Mouse (Mus musculus) forebrain, embryonic 16.5 days (tissue): ENCODE measurements at regions not wholly inside any gene's neighbourhood (a gene's known extent, or its start where the extent isn't known, plus 50 kb on each side); places are given as distances from the start of the nearest gene placed in this dataset.

Experiments
- ATAC-seq: fragments of 200-750 bp; cut with Nextera tagmentation; 2 replicates; pipeline ENCODE4 v1.8.0; 2017; ENCODE audit warnings: mild to moderate bottlenecking, moderate library complexity
- H3K27ac ChIP-seq: fragments of 300-500 bp; sonication (generic); 2 replicates; pipeline ENCODE4 v1.5.1; 2014; ENCODE audit warnings: low read length, control low read depth
- H3K27me3 ChIP-seq: fragments of 300-500 bp; sonication (generic); replicated peaks from 2 replicates; pipeline ENCODE4 v1.6.1; 2014; ENCODE audit warnings: low read length; ENCODE audit not compliant: control insufficient read depth, insufficient read depth
- H3K36me3 ChIP-seq: fragments of 300-500 bp; sonication (generic); 2 replicates; pipeline ENCODE4 v1.6.1; 2014; ENCODE audit not compliant: control insufficient read depth, insufficient read depth
- H3K4me1 ChIP-seq: fragments of 300-500 bp; sonication (generic); replicated peaks from 2 replicates; pipeline ENCODE4 v1.6.1; 2014; ENCODE audit warnings: low read length; ENCODE audit not compliant: control insufficient read depth, insufficient read depth
- H3K4me2 ChIP-seq: fragments of 300-500 bp; sonication (generic); 2 replicates; pipeline ENCODE4 v1.6.1; 2014; ENCODE audit warnings: mild to moderate bottlenecking, low read length, control low read depth
- H3K4me3 ChIP-seq: fragments of 300-500 bp; sonication (generic); replicated peaks from 2 replicates; pipeline ENCODE4 v1.5.1; 2014; ENCODE audit warnings: mild to moderate bottlenecking, low read length, control low read depth
- H3K9ac ChIP-seq: fragments of 300-500 bp; sonication (generic); replicated peaks from 2 replicates; pipeline ENCODE4 v1.6.1; 2014; ENCODE audit warnings: low read depth, low read length, control low read depth
- H3K9me3 ChIP-seq: fragments of 300-500 bp; sonication (generic); 2 replicates; pipeline ENCODE4 v1.6.1; 2016; ENCODE audit warnings: low read length; ENCODE audit not compliant: control insufficient read depth
- WGBS: fragments of 180-500 bp; shearing (Covaris S2); extraction: QIAGEN DNeasy Blood & Tissue Kit; methylation state at CpG from one replicate; pipeline ENCODE4 v1.1.7; 2014; 5-methylcytosine and 5-hydroxymethylcytosine counted together

- 42% methylated on average over 2 of the region's 2 CpGs for WGBS
- ATAC-seq: no peak
- no peaks in the 10 kb centered on the region for H3K9me3 ChIP-seq
Observed at GRCm38 (mm10) chr14:108199133-108199532, 714.8 kb downstream of the Slitrk1 start.

GRCm38 (mm10) chr14:108180920-108181319 is 733.0 kb downstream of the Slitrk1 start:
- H3K4me3 ChIP-seq: no peak overlapping the region
- H3K9me3 ChIP-seq: no peaks in the 10 kb centered on the region
- no peak overlapping the region for H3K27ac ChIP-seq
- no peak overlapping the region for H3K9ac ChIP-seq
- WGBS: 78% methylated on average over 2 of the region's 2 CpGs
- ATAC-seq: no peak
- no peaks in the 10 kb centered on the region for H3K27me3 ChIP-seq
- no peaks in the 10 kb centered on the region for H3K4me1 ChIP-seq
- H3K4me2 ChIP-seq: no peak overlapping the region
- H3K36me3 ChIP-seq: no peaks in the 10 kb centered on the region

More at GRCm38 (mm10) chr14:108199133-108199532, 714.8 kb downstream of the Slitrk1 start:
- no peaks in the 10 kb centered on the region for H3K36me3 ChIP-seq
- no peak overlapping the region for H3K9ac ChIP-seq
- no peak overlapping the region for H3K27ac ChIP-seq
- no peak overlapping the region for H3K4me2 ChIP-seq
- no peaks in the 10 kb centered on the region for H3K4me1 ChIP-seq
- H3K4me3 ChIP-seq: no peak overlapping the region
- H3K27me3 ChIP-seq: no peaks in the 10 kb centered on the region

GRCm38 (mm10) chr14:108175275-108175860 is 738.6 kb downstream of the Slitrk1 start:
- no peak overlapping the region for H3K4me2 ChIP-seq
- no peak for ATAC-seq
- no peak overlapping the region for H3K4me3 ChIP-seq
- no peaks in the 10 kb centered on the region for H3K27me3 ChIP-seq
- H3K9me3 ChIP-seq: no peaks in the 10 kb centered on the region
- H3K4me1 ChIP-seq: no peaks in the 10 kb centered on the region
- no peak overlapping the region for H3K27ac ChIP-seq
- WGBS: 77% methylated on average over 2 of the region's 2 CpGs
- H3K9ac ChIP-seq: no peak overlapping the region
- H3K36me3 ChIP-seq: no peaks in the 10 kb centered on the region

GRCm38 (mm10) chr14:108152981-108153380 is 761.0 kb downstream of the Slitrk1 start:
- Histone ChIP-seq H3K4me3 (no peak overlapping the region), H3K36me3 (no peaks in the 10 kb centered on the region), H3K4me1 (0 out of 2 replicates have a peak, but pooled peaks cover 2% of the 10 kb centered on the region), H3K27me3 (no peaks in the 10 kb centered on the region), H3K9ac (no peak overlapping the region), H3K4me2 (no peak overlapping the region), H3K27ac (no peak overlapping the region), H3K9me3 (no peaks in the 10 kb centered on the region)
- peak; percentile 66 for ATAC-seq
- 67% methylated on average over 5 of the region's 5 CpGs for WGBS

GRCm38 (mm10) chr14:108123147-108123546 is 790.8 kb downstream of the Slitrk1 start:
- 90% methylated on average over 2 of the region's 2 CpGs for WGBS
- Histone ChIP-seq H3K9me3 (no peaks in the 10 kb centered on the region), H3K4me2 (no peak overlapping the region), H3K4me3 (no peak overlapping the region), H3K27ac (no peak overlapping the region), H3K9ac (no peak overlapping the region), H3K27me3 (no peaks in the 10 kb centered on the region), H3K4me1 (no peaks in the 10 kb centered on the region), H3K36me3 (no peaks in the 10 kb centered on the region)
- ATAC-seq: no peak

- Histone ChIP-seq H3K9me3 (no peaks in the 10 kb centered on the region), H3K9ac (no peak overlapping the region), H3K27me3 (no peaks in the 10 kb centered on the region), H3K4me2 (no peak overlapping the region), H3K36me3 (no peaks in the 10 kb centered on the region), H3K4me3 (no peak overlapping the region), H3K4me1 (no peaks in the 10 kb centered on the region), H3K27ac (no peak overlapping the region)
- no peak for ATAC-seq
- 81% methylated on average over 2 of the region's 2 CpGs for WGBS
Observed at GRCm38 (mm10) chr14:108105009-108105408, 808.9 kb downstream of the Slitrk1 start.

GRCm38 (mm10) chr14:108090965-108091364 is 823.0 kb downstream of the Slitrk1 start:
- H3K27ac ChIP-seq: no peak overlapping the region
- no peak overlapping the region for H3K4me3 ChIP-seq
- no peak overlapping the region for H3K9ac ChIP-seq
- 73% methylated on average over 2 of the region's 2 CpGs for WGBS
- H3K27me3 ChIP-seq: no peaks in the 10 kb centered on the region
- no peaks in the 10 kb centered on the region for H3K4me1 ChIP-seq
- H3K36me3 ChIP-seq: no peaks in the 10 kb centered on the region
- no peak overlapping the region for H3K4me2 ChIP-seq
- H3K9me3 ChIP-seq: no peaks in the 10 kb centered on the region
- no peak for ATAC-seq

GRCm38 (mm10) chr14:108049997-108050396 is 864.0 kb downstream of the Slitrk1 start:
- Histone ChIP-seq H3K4me2 (no peak overlapping the region), H3K9ac (no peak overlapping the region), H3K9me3 (no peaks in the 10 kb centered on the region), H3K4me3 (no peak overlapping the region), H3K4me1 (no peaks in the 10 kb centered on the region), H3K36me3 (no peaks in the 10 kb centered on the region), H3K27ac (no peak overlapping the region), H3K27me3 (no peaks in the 10 kb centered on the region)
- WGBS: 87% methylated on average over 2 of the region's 2 CpGs
- no peak for ATAC-seq

- Histone ChIP-seq H3K27ac (no peak overlapping the region), H3K4me2 (no peak overlapping the region), H3K4me1 (no peaks in the 10 kb centered on the region), H3K27me3 (no peaks in the 10 kb centered on the region), H3K4me3 (no peak overlapping the region), H3K9ac (no peak overlapping the region), H3K36me3 (no peaks in the 10 kb centered on the region), H3K9me3 (no peaks in the 10 kb centered on the region)
- 96% methylated on average over 1 of the region's 1 CpGs for WGBS
- no peak for ATAC-seq
Observed at GRCm38 (mm10) chr14:108035959-108036358, 878.0 kb downstream of the Slitrk1 start.

- Histone ChIP-seq H3K4me2 (no peak overlapping the region), H3K4me1 (no peaks in the 10 kb centered on the region), H3K9ac (no peak overlapping the region), H3K9me3 (no peaks in the 10 kb centered on the region), H3K27ac (no peak overlapping the region), H3K36me3 (no peaks in the 10 kb centered on the region), H3K4me3 (no peak overlapping the region), H3K27me3 (no peaks in the 10 kb centered on the region)
- no peak for ATAC-seq
- 84% methylated on average over 1 of the region's 1 CpGs for WGBS
Observed at GRCm38 (mm10) chr14:108034162-108034561, 879.8 kb downstream of the Slitrk1 start.
